Mouse (Mus musculus): ENCODE data around the gene Cryzl2. TPM values are rescaled to one million over a fixed set of nuclear protein-coding genes. Genes with fewer than 3 reads are reported as not detected.

Gene Cryzl2
- polyA plus RNA-seq, 1 experiment from 2014 or later, result 6.6 TPM

Other genes starting within 250 kb of the Cryzl2 start
- 31.0 and 33.7 TPM in 2 replicates for gene Rasal2, start 46.0 kb upstream of the Cryzl2 start, polyA plus RNA-seq (2015; fragmentation: Nextera tagmentation; extraction: Ambion mirVana)
- 0.23 and 0.87 TPM in 2 replicates for gene Sec16b, start 48.2 kb downstream of the Cryzl2 start, polyA plus RNA-seq (2015; fragmentation: Nextera tagmentation; extraction: Ambion mirVana)

Measured in forebrain, embryonic 13.5 days (tissue).